In genomic region chr10:93291843-93292242, GRCm38 (mm10) we compare ENCODE assay signal across 8 mouse cellular contexts. TPM values are rescaled to one million over a fixed set of nuclear protein-coding genes. Genes with fewer than 3 reads are reported as not detected.
DNase-seq lines count a peak whose midpoint lies in the region; ATAC-seq and TF ChIP-seq lines count a peak whose summit lies in the region.

No protein-coding gene starts in this region.

- no peak for TF ChIP-seq POLR2A in olfactory bulb, adult 2 months (IDR thresholded peaks at IDR 0.05; ENCODE audit: insufficient read depth, low read depth, low read length)

- no peak overlapping the region for H3K4me3 ChIP-seq in liver, embryonic 13.5 days (replicated peaks)
- no peak overlapping the region for H3K4me3 ChIP-seq in olfactory bulb, adult 2 months (ENCODE audit: insufficient read depth, low read depth, low read length)

- DNase-seq in CD4-positive helper T cell, adult 2 months (ENCODE audit: low read depth, low spot score): peak; percentile 77
- peak; percentile 87 for DNase-seq in adipocyte (ENCODE audit: low spot score)
- peak; percentile 85 to 88 for DNase-seq in cerebellum, postnatal 36 days
- peak; percentile 69 to 84 for DNase-seq in gastrocnemius, postnatal 4 days (ENCODE audit: low spot score in 2 of 2)
- DNase-seq in kidney, adult 18-20 months: peak; percentile 89
- DNase-seq in liver, embryonic 13.5 days: peak; percentile 37
- DNase-seq in thymus, postnatal 0 days (ENCODE audit: low spot score): peak; percentile 82

- H3K4me1 ChIP-seq in liver, embryonic 13.5 days (replicated peaks): peaks cover 24% of the 10 kb centered on the region; the same call in 1 of the 2 replicates
- H3K4me1 ChIP-seq in olfactory bulb, adult 2 months (ENCODE audit: control insufficient read depth, insufficient read depth, low read length): peaks cover 2% of the 10 kb centered on the region; the same call in 1 of the 2 replicates

- H3K9ac ChIP-seq in liver, embryonic 13.5 days: no peak overlapping the region

- no peak overlapping the region for H3K4me2 ChIP-seq in liver, embryonic 13.5 days

- H3K36me3 ChIP-seq in liver, embryonic 13.5 days: no peaks in the 10 kb centered on the region

- no peaks in the 10 kb centered on the region for H3K9me3 ChIP-seq in liver, embryonic 13.5 days (replicated peaks)

- 12% methylated on average over 6 of the region's 6 CpGs for WGBS in liver, embryonic 13.5 days (ENCODE audit: insufficient replicate concordance)
- WGBS in olfactory bulb, adult 2 months: 3% methylated on average over 6 of the region's 6 CpGs

- ATAC-seq in liver, embryonic 13.5 days (ENCODE audit: low read depth): no peak

- H3K27ac ChIP-seq in liver, embryonic 13.5 days: no peak overlapping the region
- no peak overlapping the region for H3K27ac ChIP-seq in olfactory bulb, adult 2 months (ENCODE audit: insufficient read depth, low read depth, low read length)

- peak; percentile 69 for TF ChIP-seq CTCF in olfactory bulb, adult 2 months (IDR thresholded peaks at IDR 0.05; ENCODE audit: insufficient read depth, low read depth, low read length)

- peaks cover 9% of the 10 kb centered on the region for H3K27me3 ChIP-seq in liver, embryonic 13.5 days

RNA-seq across cellular contexts. Expression of gene Elk3, which starts 19.1 kb away (rescaled TPM):
- total RNA-seq in gastrocnemius, postnatal 4 days (2021): 10 to 100 TPM; 63.4 to 64.4 TPM
- polyA plus RNA-seq in liver, embryonic 13.5 days (2015; fragmentation: Nextera tagmentation; extraction: Ambion mirVana): 4.2 and 4.7 TPM in 2 replicates
- polyA plus RNA-seq in olfactory bulb, adult 2 months (2012; ENCODE audit: insufficient read depth, insufficient read length, low replicate concordance, missing spikeins): not detected in 2 replicates
- polyA plus RNA-seq in thymus, postnatal 0 days (2015; fragmentation: Nextera tagmentation; extraction: Ambion mirVana): 18.2 and 19.1 TPM in 2 replicates

Comparison
In these comparisons a context has a peak if more than half of its experiments do, and no peak if none do; other contexts are left out.
1. DNase-seq: peak in every context shown above with its lines; median percentile 89 in kidney, adult 18-20 months; 87 in adipocyte; 86 in cerebellum, postnatal 36 days; 82 in thymus, postnatal 0 days; 77 in CD4-positive helper T cell, adult 2 months; 76 in gastrocnemius, postnatal 4 days; 37 in liver, embryonic 13.5 days.